Mouse (Mus musculus): ENCODE results near the gene Pds5a. TPM values are rescaled to one million over a fixed set of nuclear protein-coding genes. Genes with fewer than 3 reads are reported as not detected.

Gene Pds5a
- polyA plus RNA-seq, 1 experiment from 2014 or later = 73.2 TPM

DNA sequence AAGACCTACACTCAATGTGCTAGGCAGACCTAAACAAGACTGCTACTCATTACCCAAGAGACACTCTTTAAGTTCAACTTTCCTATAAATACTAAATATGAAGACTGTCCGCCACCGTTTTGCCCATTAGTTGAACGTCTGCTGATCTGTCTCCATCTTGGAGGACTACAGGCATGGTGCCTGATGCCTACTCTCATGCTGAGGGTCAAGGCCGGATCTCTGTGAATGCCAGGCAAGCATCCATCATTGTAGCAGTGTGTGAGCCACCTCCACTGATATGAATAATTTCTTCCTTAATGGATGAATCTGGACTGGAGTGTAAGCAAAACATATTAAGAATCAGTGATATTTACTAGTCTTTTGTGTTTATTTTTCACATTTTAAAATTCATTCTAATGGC is 87.5 kb downstream of the Pds5a start:
- 85% methylated on average over 4 of the region's 4 CpGs for WGBS
- H3K27ac ChIP-seq (ENCODE audit: low read depth, low read length) = no peak overlapping the region
- no peak overlapping the region for H3K9ac ChIP-seq (ENCODE audit: low read depth, low read length)
- H3K9me3 ChIP-seq (ENCODE audit: control insufficient read depth, low read length) = no peaks in the 10 kb centered on the region
- no peak overlapping the region for H3K4me3 ChIP-seq (ENCODE audit: low read depth, low read length)
- peaks cover 19% of the 10 kb centered on the region for H3K36me3 ChIP-seq (ENCODE audit: control insufficient read depth, insufficient read depth, low read length)
- DNase-seq (ENCODE audit: low spot score) (no peak), ATAC-seq (replicated peaks; ENCODE audit: low FRiP score) (no peak)
- no peak overlapping the region for H3K4me2 ChIP-seq
- no peaks in the 10 kb centered on the region for H3K27me3 ChIP-seq (replicated peaks; ENCODE audit: control insufficient read depth, insufficient read depth, low read length)
- H3K4me1 ChIP-seq (replicated peaks; ENCODE audit: control insufficient read depth, insufficient read depth, low read length) = no peaks in the 10 kb centered on the region

DNA sequence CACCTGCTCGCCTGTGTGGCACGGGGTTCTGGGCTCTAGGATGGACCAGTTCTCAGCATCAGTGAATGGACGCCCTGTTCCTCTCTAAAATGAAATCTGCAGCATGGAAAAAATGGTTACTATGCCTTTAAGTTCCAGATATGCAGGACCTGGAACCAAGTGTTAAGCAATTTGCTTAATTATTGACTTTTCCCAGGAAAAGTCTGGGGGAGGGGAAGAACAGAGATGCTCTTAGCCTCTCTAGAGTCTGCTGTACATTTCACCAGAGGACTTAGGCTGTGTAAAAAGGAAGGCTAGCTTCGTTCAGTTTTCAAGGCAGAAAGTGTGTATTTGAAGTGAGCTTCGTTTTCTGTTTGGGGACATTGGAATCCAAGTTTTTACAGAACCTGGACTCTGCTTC is 88.3 kb downstream of the Pds5a start:
- ATAC-seq (replicated peaks; ENCODE audit: low FRiP score) = no peak
- WGBS = 85% methylated on average over 5 of the region's 5 CpGs
- Histone ChIP-seq H3K36me3 (ENCODE audit: control insufficient read depth, insufficient read depth, low read length) (peaks cover 13% of the 10 kb centered on the region), H3K9me3 (ENCODE audit: control insufficient read depth, low read length) (no peaks in the 10 kb centered on the region), H3K9ac (ENCODE audit: low read depth, low read length) (no peak overlapping the region), H3K4me3 (ENCODE audit: low read depth, low read length) (no peak overlapping the region), H3K4me1 (replicated peaks; ENCODE audit: control insufficient read depth, insufficient read depth, low read length) (no peaks in the 10 kb centered on the region), H3K4me2 (no peak overlapping the region), H3K27me3 (replicated peaks; ENCODE audit: control insufficient read depth, insufficient read depth, low read length) (no peaks in the 10 kb centered on the region), H3K27ac (ENCODE audit: low read depth, low read length) (no peak overlapping the region)
- DNase-seq (ENCODE audit: low spot score) = no peak

DNA sequence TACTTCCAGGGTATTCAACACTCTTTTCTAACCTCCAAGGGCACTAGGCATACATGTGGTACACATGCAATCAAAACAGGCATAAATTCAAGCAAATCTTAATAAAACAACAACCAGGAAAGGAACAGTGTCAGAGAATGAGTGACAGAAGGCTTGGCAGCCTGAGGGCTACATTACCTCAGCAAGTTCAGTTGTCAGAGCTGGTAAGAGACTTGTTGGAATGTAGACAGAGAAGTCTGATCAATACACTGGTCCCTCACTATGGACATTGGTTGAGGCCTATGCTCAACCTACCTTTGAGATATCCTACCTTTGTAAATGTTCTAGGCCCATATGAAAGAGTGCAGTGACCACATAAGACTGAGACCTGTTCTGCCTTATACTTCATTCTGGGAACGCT is 91.3 kb downstream of the Pds5a start:
- no peak overlapping the region for H3K4me2 ChIP-seq
- no peak overlapping the region for H3K4me3 ChIP-seq (ENCODE audit: low read depth, low read length)
- 92% methylated on average over 1 of the region's 1 CpGs for WGBS
- DNase-seq (ENCODE audit: low spot score) (no peak), ATAC-seq (replicated peaks; ENCODE audit: low FRiP score) (no peak)
- H3K36me3 ChIP-seq (ENCODE audit: control insufficient read depth, insufficient read depth, low read length) = peaks cover 10% of the 10 kb centered on the region
- H3K9ac ChIP-seq (ENCODE audit: low read depth, low read length) = no peak overlapping the region
- H3K4me1 ChIP-seq (replicated peaks; ENCODE audit: control insufficient read depth, insufficient read depth, low read length) = no peaks in the 10 kb centered on the region
- H3K9me3 ChIP-seq (ENCODE audit: control insufficient read depth, low read length) = no peaks in the 10 kb centered on the region
- H3K27me3 ChIP-seq (replicated peaks; ENCODE audit: control insufficient read depth, insufficient read depth, low read length) = no peaks in the 10 kb centered on the region
- H3K27ac ChIP-seq (ENCODE audit: low read depth, low read length) = no peak overlapping the region

DNA sequence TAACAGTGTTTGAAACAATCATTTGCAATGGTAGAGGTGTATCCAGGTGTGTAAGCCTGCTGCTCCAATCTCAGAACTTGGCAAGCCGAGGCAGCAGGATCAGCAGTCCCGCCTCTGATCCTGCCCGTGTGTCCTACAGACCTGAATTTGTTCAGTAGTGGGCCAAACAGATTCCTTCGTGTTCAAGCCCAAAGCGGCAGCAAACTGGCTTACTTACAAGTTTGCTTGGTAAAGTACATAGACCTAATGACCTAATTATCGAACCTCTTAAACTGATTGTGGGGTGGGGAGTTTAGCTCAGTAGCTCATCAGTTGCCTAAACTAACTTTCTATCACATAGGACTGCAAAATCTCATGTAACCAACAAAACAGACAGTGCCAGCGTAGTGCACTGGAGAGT is 98.4 kb downstream of the Pds5a start:
- H3K27ac ChIP-seq (ENCODE audit: low read depth, low read length) = no peak overlapping the region
- peaks cover 7% of the 10 kb centered on the region for H3K36me3 ChIP-seq (ENCODE audit: control insufficient read depth, insufficient read depth, low read length)
- H3K4me3 ChIP-seq (ENCODE audit: low read depth, low read length) = no peak overlapping the region
- no peak for ATAC-seq (replicated peaks; ENCODE audit: low FRiP score)
- no peaks in the 10 kb centered on the region for H3K27me3 ChIP-seq (replicated peaks; ENCODE audit: control insufficient read depth, insufficient read depth, low read length)
- no peaks in the 10 kb centered on the region for H3K4me1 ChIP-seq (replicated peaks; ENCODE audit: control insufficient read depth, insufficient read depth, low read length)
- 91% methylated on average over 7 of the region's 7 CpGs for WGBS
- no peak overlapping the region for H3K4me2 ChIP-seq
- no peak for DNase-seq (ENCODE audit: low spot score)
- no peak overlapping the region for H3K9ac ChIP-seq (ENCODE audit: low read depth, low read length)
- H3K9me3 ChIP-seq (ENCODE audit: control insufficient read depth, low read length) = no peaks in the 10 kb centered on the region

DNA sequence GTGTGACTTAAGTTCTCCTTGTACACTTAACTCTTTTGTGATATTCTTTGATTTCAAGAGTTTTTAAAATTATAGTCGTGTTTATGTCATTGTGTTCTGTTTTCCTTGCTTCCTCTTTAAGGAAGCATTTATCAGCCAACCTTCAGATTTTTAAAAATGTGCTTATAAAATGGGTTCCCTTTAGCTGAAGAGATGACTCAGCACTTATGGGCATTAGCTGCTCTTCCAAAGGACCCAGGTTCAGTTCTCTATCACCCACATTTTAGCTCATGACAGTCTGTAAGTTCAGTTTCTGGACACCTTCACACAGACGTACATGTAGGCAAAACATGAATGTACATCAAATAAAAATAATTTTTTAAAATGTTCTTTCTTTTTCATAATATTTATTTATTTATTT is 105.7 kb downstream of the Pds5a start:
- no peak overlapping the region for H3K27ac ChIP-seq (ENCODE audit: low read depth, low read length)
- H3K4me3 ChIP-seq (ENCODE audit: low read depth, low read length) = no peak overlapping the region
- H3K4me2 ChIP-seq = no peak overlapping the region
- no peak for DNase-seq (ENCODE audit: low spot score)
- H3K9me3 ChIP-seq (ENCODE audit: control insufficient read depth, low read length) = no peaks in the 10 kb centered on the region
- no peaks in the 10 kb centered on the region for H3K27me3 ChIP-seq (replicated peaks; ENCODE audit: control insufficient read depth, insufficient read depth, low read length)
- H3K4me1 ChIP-seq (replicated peaks; ENCODE audit: control insufficient read depth, insufficient read depth, low read length) = no peaks in the 10 kb centered on the region
- H3K9ac ChIP-seq (ENCODE audit: low read depth, low read length) = no peak overlapping the region
- 82% methylated on average over 2 of the region's 2 CpGs for WGBS
- ATAC-seq (replicated peaks; ENCODE audit: low FRiP score) = no peak
- H3K36me3 ChIP-seq (ENCODE audit: control insufficient read depth, insufficient read depth, low read length) = peaks cover 8% of the 10 kb centered on the region; the same call in 1 of the 2 replicates

DNA sequence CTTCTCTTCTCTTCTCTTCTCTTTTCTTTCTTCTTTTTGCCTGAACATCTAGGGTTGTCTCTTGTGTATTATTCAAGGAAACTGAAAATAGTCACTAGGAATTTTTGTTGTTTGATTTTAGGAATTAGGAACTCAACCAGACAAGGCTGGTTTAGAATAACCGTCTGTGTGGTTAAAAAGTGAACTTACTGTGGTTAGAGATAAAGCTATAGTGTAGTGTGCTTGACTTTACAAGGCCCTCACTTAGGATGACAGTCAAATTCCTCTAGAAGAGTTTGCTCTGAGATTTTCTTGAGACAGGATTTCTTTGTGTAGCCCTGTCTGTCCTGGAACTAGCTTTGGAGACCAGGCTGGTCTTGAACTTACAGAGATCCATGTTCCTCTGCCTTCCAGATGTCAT is 107.9 kb downstream of the Pds5a start:
- no peak overlapping the region for H3K4me3 ChIP-seq (ENCODE audit: low read depth, low read length)
- ATAC-seq (replicated peaks; ENCODE audit: low FRiP score) (no peak), DNase-seq (ENCODE audit: low spot score) (no peak)
- H3K9me3 ChIP-seq (ENCODE audit: control insufficient read depth, low read length) = no peaks in the 10 kb centered on the region
- H3K27me3 ChIP-seq (replicated peaks; ENCODE audit: control insufficient read depth, insufficient read depth, low read length) = no peaks in the 10 kb centered on the region
- no peaks in the 10 kb centered on the region for H3K4me1 ChIP-seq (replicated peaks; ENCODE audit: control insufficient read depth, insufficient read depth, low read length)
- H3K27ac ChIP-seq (ENCODE audit: low read depth, low read length) = no peak overlapping the region
- no peak overlapping the region for H3K9ac ChIP-seq (ENCODE audit: low read depth, low read length)
- H3K36me3 ChIP-seq (ENCODE audit: control insufficient read depth, insufficient read depth, low read length) = peaks cover 8% of the 10 kb centered on the region; the same call in 1 of the 2 replicates
- WGBS = 56% methylated on average over 1 of the region's 1 CpGs
- no peak overlapping the region for H3K4me2 ChIP-seq

DNA sequence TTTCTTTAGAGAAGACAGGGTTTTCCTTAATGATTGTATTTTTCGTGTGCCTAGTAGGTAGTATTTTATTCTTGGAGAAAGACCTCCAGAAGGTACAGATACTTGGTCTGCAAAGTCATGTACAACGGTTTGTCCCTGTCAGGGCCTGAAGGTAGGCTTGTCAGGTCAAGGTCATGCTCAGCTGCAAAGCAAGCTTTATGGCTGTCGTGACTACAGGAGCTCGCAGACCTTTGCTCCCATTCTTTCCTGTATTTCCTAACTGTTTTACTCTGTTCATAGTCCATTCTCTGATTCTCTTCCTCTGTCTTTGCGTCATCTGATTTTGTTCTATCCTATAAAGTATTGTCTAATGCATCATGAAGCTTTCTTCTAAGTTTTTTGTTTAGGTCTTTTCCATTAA is 111.8 kb downstream of the Pds5a start:
- no peak for ATAC-seq (replicated peaks; ENCODE audit: low FRiP score)
- Histone ChIP-seq H3K9ac (ENCODE audit: low read depth, low read length) (no peak overlapping the region), H3K9me3 (ENCODE audit: control insufficient read depth, low read length) (no peaks in the 10 kb centered on the region), H3K27ac (ENCODE audit: low read depth, low read length) (no peak overlapping the region), H3K4me3 (ENCODE audit: low read depth, low read length) (no peak overlapping the region), H3K4me1 (replicated peaks; ENCODE audit: control insufficient read depth, insufficient read depth, low read length) (no peaks in the 10 kb centered on the region), H3K27me3 (replicated peaks; ENCODE audit: control insufficient read depth, insufficient read depth, low read length) (no peaks in the 10 kb centered on the region), H3K36me3 (ENCODE audit: control insufficient read depth, insufficient read depth, low read length) (peaks cover 5% of the 10 kb centered on the region; the same call in 1 of the 2 replicates), H3K4me2 (no peak overlapping the region)
- DNase-seq (ENCODE audit: low spot score) = no peak
- 83% methylated on average over 5 of the region's 5 CpGs for WGBS

DNA sequence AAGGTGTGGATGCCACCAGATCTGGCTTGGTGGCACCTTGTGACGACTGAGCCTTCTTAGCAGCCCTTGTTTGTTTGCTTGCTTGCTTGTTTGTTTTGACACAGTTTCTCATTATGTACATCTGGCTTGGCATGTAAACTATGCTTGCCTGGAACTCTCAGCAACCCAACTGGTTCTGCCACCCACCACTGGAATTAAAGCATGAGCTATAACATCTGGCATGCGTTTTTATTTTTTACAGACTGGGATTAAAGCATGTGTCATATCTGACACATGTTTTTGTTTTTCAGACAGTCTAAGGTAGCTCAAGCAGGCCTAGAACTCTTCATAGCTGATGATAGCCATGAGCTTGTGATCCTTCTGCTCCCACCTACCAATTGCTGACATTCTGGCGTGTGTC is 119.5 kb downstream of the Pds5a start:
- Histone ChIP-seq H3K27ac (ENCODE audit: low read depth, low read length) (no peak overlapping the region), H3K9ac (ENCODE audit: low read depth, low read length) (no peak overlapping the region), H3K4me2 (no peak overlapping the region), H3K4me3 (ENCODE audit: low read depth, low read length) (no peak overlapping the region), H3K27me3 (replicated peaks; ENCODE audit: control insufficient read depth, insufficient read depth, low read length) (no peaks in the 10 kb centered on the region), H3K9me3 (ENCODE audit: control insufficient read depth, low read length) (no peaks in the 10 kb centered on the region), H3K36me3 (ENCODE audit: control insufficient read depth, insufficient read depth, low read length) (no peaks in the 10 kb centered on the region; the same call in 1 of the 2 replicates), H3K4me1 (replicated peaks; ENCODE audit: control insufficient read depth, insufficient read depth, low read length) (no peaks in the 10 kb centered on the region)
- WGBS = 84% methylated on average over 3 of the region's 3 CpGs
- DNase-seq (ENCODE audit: low spot score) = no peak
- ATAC-seq (replicated peaks; ENCODE audit: low FRiP score) = no peak

DNA sequence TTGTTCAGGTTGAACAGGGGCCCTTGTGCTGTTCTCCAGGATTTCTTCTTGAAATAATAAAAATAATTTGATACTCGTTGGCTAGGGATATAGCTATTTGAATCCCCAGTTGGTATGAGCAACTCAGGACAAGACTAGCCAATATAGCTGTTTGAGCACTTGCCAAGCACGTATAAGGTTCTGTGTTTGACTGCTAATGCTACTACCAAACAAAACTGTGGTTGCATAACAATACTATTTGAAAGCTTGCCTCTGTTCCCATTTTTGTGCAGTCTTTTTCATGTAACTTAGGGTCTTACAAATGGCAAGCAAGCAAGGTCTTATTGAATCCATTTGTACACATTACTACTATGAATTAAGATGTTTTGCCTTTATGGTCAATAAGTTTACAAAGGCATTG is 122.2 kb downstream of the Pds5a start:
- no peaks in the 10 kb centered on the region for H3K36me3 ChIP-seq (ENCODE audit: control insufficient read depth, insufficient read depth, low read length)
- 87% methylated on average over 2 of the region's 2 CpGs for WGBS

More for the DNA sequence above, 122.2 kb downstream of the Pds5a start:
- Histone ChIP-seq H3K4me3 (ENCODE audit: low read depth, low read length) (no peak overlapping the region), H3K4me2 (no peak overlapping the region), H3K27ac (ENCODE audit: low read depth, low read length) (no peak overlapping the region), H3K9ac (ENCODE audit: low read depth, low read length) (no peak overlapping the region), H3K9me3 (ENCODE audit: control insufficient read depth, low read length) (no peaks in the 10 kb centered on the region), H3K4me1 (replicated peaks; ENCODE audit: control insufficient read depth, insufficient read depth, low read length) (no peaks in the 10 kb centered on the region), H3K27me3 (replicated peaks; ENCODE audit: control insufficient read depth, insufficient read depth, low read length) (no peaks in the 10 kb centered on the region)
- no peak for DNase-seq (ENCODE audit: low spot score)
- no peak for ATAC-seq (replicated peaks; ENCODE audit: low FRiP score)
